Mouse (Mus musculus) lung, adult 2 months (tissue): Measurements from ENCODE around the gene Nudt16l1. TPM values are rescaled to one million over a fixed set of nuclear protein-coding genes. Genes with fewer than 3 reads are reported as not detected.
A peak's percentile ranks its signal among the peaks of the same experiment; 100 is the strongest.

Source experiments
- DNase-seq: peaks from one replicate; pipeline ENCODE4 v3.0.0; 2022
- H3K4me1 ChIP-seq: fragments of 200-500 bp; 2 replicates; pipeline ENCODE4 v1.6.1; 2011; ENCODE audit warnings: low read length; ENCODE audit not compliant: control insufficient read depth, insufficient read depth
- H3K4me3 ChIP-seq: fragments of 200-500 bp; replicated peaks from 2 replicates; pipeline ENCODE3; 2011; ENCODE audit warnings: low read depth, mild to moderate bottlenecking, control low read depth, low read length; ENCODE audit errors: extremely low read depth
- CTCF ChIP-seq: fragments of 200-500 bp; IDR thresholded peaks from 2 replicates; pipeline ENCODE4 v1.5.1; 2011; ENCODE audit warnings: mild to moderate bottlenecking, low read length, control low read depth; ENCODE audit not compliant: insufficient read depth
- POLR2A ChIP-seq: fragments of 200-500 bp; IDR thresholded peaks from 2 replicates; pipeline ENCODE4 v1.6.1; 2011; ENCODE audit warnings: low read depth, mild to moderate bottlenecking, control low read depth, low read length, borderline replicate concordance; ENCODE audit errors: extremely low read depth
- WGBS: fragments of 180-500 bp; shearing (Covaris S2); methylation state at CpG from one replicate; pipeline ENCODE4 v1.1.7; 2018; 5-methylcytosine and 5-hydroxymethylcytosine counted together
- polyA plus RNA-seq: library from polyadenylated mRNA; depleted of rRNA; stranded (reverse); fragments of >200 nt; gene quantifications from 2 replicates; pipeline ENCODE4 v1.2.3, GENCODE M21; 2012; rRNA removed

The Nudt16l1 gene
- polyA plus RNA-seq, 1 experiment, result 79.6 TPM

- DNase-seq, result no peak
- H3K4me3 ChIP-seq, result no peak overlapping the region
- TF ChIP-seq CTCF, result no peak
- no peak for TF ChIP-seq POLR2A
- 88% methylated on average over 8 of the region's 8 CpGs for whole genome bisulfite sequencing
- H3K4me1 ChIP-seq, result peaks cover 11% of the 10 kb centered on the region
Measured at GRCm38 (mm10) chr16:4965392-4966129, 27.0 kb downstream of the Nudt16l1 start.

GRCm38 (mm10) chr16:4968426-4968825 lies 29.9 kb downstream of the Nudt16l1 start:
- WGBS, result 77% methylated on average over 3 of the region's 3 CpGs
- DNase-seq, result no peak
- H3K4me3 ChIP-seq, result no peak overlapping the region
- peaks cover 16% of the 10 kb centered on the region for H3K4me1 ChIP-seq
- no peak for TF ChIP-seq POLR2A

- no peak for TF ChIP-seq CTCF
- no peak for TF ChIP-seq POLR2A
- H3K4me3 ChIP-seq, result no peak overlapping the region
- H3K4me1 ChIP-seq, result peaks cover 16% of the 10 kb centered on the region
- DNase-seq, result no peak
- 61% methylated on average over 5 of the region's 5 CpGs for WGBS
Measured at GRCm38 (mm10) chr16:4969055-4969843, 30.7 kb downstream of the Nudt16l1 start.

GRCm38 (mm10) chr16:4971626-4972025 lies 33.1 kb downstream of the Nudt16l1 start:
- peak; percentile 17 for DNase-seq
- 51% methylated on average over 4 of the region's 4 CpGs for WGBS
- Histone ChIP-seq H3K4me1 (peaks cover 13% of the 10 kb centered on the region), H3K4me3 (no peak overlapping the region)
- TF ChIP-seq CTCF (no peak), POLR2A (peak; percentile 62; the same call in 1 of the 2 replicates)

GRCm38 (mm10) chr16:4974521-4974920 lies 36.0 kb downstream of the Nudt16l1 start:
- peaks cover 7% of the 10 kb centered on the region; the same call in 1 of the 2 replicates for H3K4me1 ChIP-seq
- 90% methylated on average over 5 of the region's 5 CpGs for WGBS
- no peak for TF ChIP-seq POLR2A
- no peak for TF ChIP-seq CTCF
- no peak for DNase-seq
- H3K4me3 ChIP-seq, result no peak overlapping the region

GRCm38 (mm10) chr16:4976180-4976579 lies 37.6 kb downstream of the Nudt16l1 start:
- no peak overlapping the region for H3K4me3 ChIP-seq
- no peak for DNase-seq
- no peak for TF ChIP-seq POLR2A
- TF ChIP-seq CTCF, result no peak
- 51% methylated on average over 2 of the region's 2 CpGs for WGBS
- peaks cover 7% of the 10 kb centered on the region; the same call in 1 of the 2 replicates for H3K4me1 ChIP-seq

- Histone ChIP-seq H3K4me1 (0 out of 2 replicates have a peak, but pooled peaks cover 2% of the 10 kb centered on the region), H3K4me3 (no peak overlapping the region)
- TF ChIP-seq POLR2A, result no peak
- no peak for TF ChIP-seq CTCF
- DNase-seq, result peak; percentile 43
- WGBS, result 50% methylated on average over 5 of the region's 5 CpGs
Measured at GRCm38 (mm10) chr16:4978275-4979051, 39.9 kb downstream of the Nudt16l1 start.

- DNase-seq, result peak; percentile 23
Measured at GRCm38 (mm10) chr16:4979755-4980380, 41.3 kb downstream of the Nudt16l1 start.

GRCm38 (mm10) chr16:4984717-4985116 lies 46.2 kb downstream of the Nudt16l1 start:
- H3K4me1 ChIP-seq, result 0 out of 2 replicates have a peak, but pooled peaks cover 2% of the 10 kb centered on the region
- no peak for DNase-seq
- no peak for TF ChIP-seq POLR2A
- TF ChIP-seq CTCF, result no peak
- H3K4me3 ChIP-seq, result no peak overlapping the region
- 91% methylated on average over 12 of the region's 12 CpGs for WGBS

More at GRCm38 (mm10) chr16:4979755-4980380, 41.3 kb downstream of the Nudt16l1 start:
- no peak overlapping the region for H3K4me3 ChIP-seq
- TF ChIP-seq POLR2A, result no peak
- TF ChIP-seq CTCF, result peak; percentile 73
- H3K4me1 ChIP-seq, result 0 out of 2 replicates have a peak, but pooled peaks cover 2% of the 10 kb centered on the region
- WGBS, result 66% methylated on average over 4 of the region's 4 CpGs

Other genes with a start within 250 kb of the Nudt16l1 start
- gene Nmral1, start 219.4 kb upstream of the Nudt16l1 start, polyA plus RNA-seq, result 4.4 and 5.2 TPM in 2 replicates
- 21.3 and 32.1 TPM in 2 replicates for gene Hmox2, start 212.4 kb upstream of the Nudt16l1 start, polyA plus RNA-seq
- 76.7 and 93.0 TPM in 2 replicates for gene Cdip1, start 148.5 kb upstream of the Nudt16l1 start, polyA plus RNA-seq
- gene 4930562C15Rik, start 103.3 kb upstream of the Nudt16l1 start, polyA plus RNA-seq, result 4.9 and 5.2 TPM in 2 replicates
- 62.1 and 69.5 TPM in 2 replicates for gene Ubald1, start 58.4 kb upstream of the Nudt16l1 start, polyA plus RNA-seq
- 124 and 140 TPM in 2 replicates for gene Mgrn1, start 52.5 kb upstream of the Nudt16l1 start, polyA plus RNA-seq
- gene Anks3, start 25.4 kb downstream of the Nudt16l1 start, polyA plus RNA-seq, result 55.9 and 58.6 TPM in 2 replicates
- gene Sept12, start 59.1 kb downstream of the Nudt16l1 start, polyA plus RNA-seq, result not detected in 2 replicates
- gene Smim22, start 68.5 kb downstream of the Nudt16l1 start, polyA plus RNA-seq, result 73.2 and 81.3 TPM in 2 replicates
- 108 and 117 TPM in 2 replicates for gene Rogdi, start 74.8 kb downstream of the Nudt16l1 start, polyA plus RNA-seq
- gene Glyr1, start 111.1 kb downstream of the Nudt16l1 start, polyA plus RNA-seq, result 46.8 and 60.1 TPM in 2 replicates
- gene Ubn1, start 111.3 kb downstream of the Nudt16l1 start, polyA plus RNA-seq, result 33.5 and 46.2 TPM in 2 replicates
- gene Ppl, start 193.7 kb downstream of the Nudt16l1 start, polyA plus RNA-seq, result 16.8 and 34.2 TPM in 2 replicates
- 1.3 and 2.9 TPM in 2 replicates for gene Sec14l5, start 208.3 kb downstream of the Nudt16l1 start, polyA plus RNA-seq